Mouse (Mus musculus) erythroblast, embryonic 14.5 days (primary cell): ENCODE data around the gene Slc38a2. TPM values are rescaled to one million over a fixed set of nuclear protein-coding genes. Genes with fewer than 3 reads are reported as not detected.
A peak's percentile ranks its signal among the peaks of the same experiment; 100 is the strongest.

Experiments
- H3K27me3 ChIP-seq: 2 replicates; pipeline ENCODE4 v1.6.1; 2012; ENCODE audit warnings: inconsistent platforms; ENCODE audit not compliant: control insufficient read depth
- H3K36me3 ChIP-seq: 2 replicates; pipeline ENCODE4 v1.6.1; 2012; ENCODE audit warnings: mild to moderate bottlenecking, inconsistent platforms; ENCODE audit not compliant: control insufficient read depth
- H3K4me1 ChIP-seq: 2 replicates; pipeline ENCODE4 v1.6.1; 2012; ENCODE audit warnings: inconsistent platforms; ENCODE audit not compliant: control insufficient read depth
- H3K4me3 ChIP-seq: replicated peaks from 2 replicates; pipeline ENCODE3; 2012; ENCODE audit warnings: moderate library complexity, mild to moderate bottlenecking, inconsistent platforms
- H3K9me3 ChIP-seq: 2 replicates; pipeline ENCODE4 v1.6.1; 2012; ENCODE audit warnings: low read length, inconsistent platforms, mixed read lengths; ENCODE audit not compliant: control insufficient read depth
- GATA1 ChIP-seq: IDR thresholded peaks from 2 replicates; pipeline ENCODE4 v1.6.1; 2012; ENCODE audit warnings: low read length, inconsistent platforms, mixed read lengths
- TAL1 ChIP-seq: IDR thresholded peaks from 3 replicates; pipeline ENCODE4 v1.6.1; 2012; ENCODE audit warnings: low read length, inconsistent platforms, mixed read lengths
- polyA plus RNA-seq: library from polyadenylated mRNA; stranded (reverse); fragments of >175 nt; gene quantifications from 2 replicates; pipeline ENCODE4 v1.2.3, GENCODE M21; 2012

Slc38a2 gene
- polyA plus RNA-seq, 1 experiment, result 0.98 TPM

- Histone ChIP-seq H3K4me1 (peaks cover 13% of the 10 kb centered on the region), H3K36me3 (no peaks in the 10 kb centered on the region), H3K27me3 (peaks cover 11% of the 10 kb centered on the region), H3K4me3 (no peak overlapping the region), H3K9me3 (no peaks in the 10 kb centered on the region)
- TF ChIP-seq TAL1 (no peak), GATA1 (no peak)
Observed at GRCm38 (mm10) chr15:96658275-96658602, 41.3 kb downstream of the Slc38a2 start.

- H3K4me3 ChIP-seq, result no peak overlapping the region
- TF ChIP-seq GATA1, result no peak
- no peak for TF ChIP-seq TAL1
- no peaks in the 10 kb centered on the region for H3K36me3 ChIP-seq
- H3K9me3 ChIP-seq, result no peaks in the 10 kb centered on the region
- H3K4me1 ChIP-seq, result peaks cover 13% of the 10 kb centered on the region
- H3K27me3 ChIP-seq, result peaks cover 11% of the 10 kb centered on the region
Observed at GRCm38 (mm10) chr15:96657576-96658274, 41.8 kb downstream of the Slc38a2 start.

- H3K27me3 ChIP-seq, result peaks cover 7% of the 10 kb centered on the region
- H3K4me3 ChIP-seq, result no peak overlapping the region
- H3K4me1 ChIP-seq, result peaks cover 11% of the 10 kb centered on the region
- H3K36me3 ChIP-seq, result no peaks in the 10 kb centered on the region
- no peaks in the 10 kb centered on the region for H3K9me3 ChIP-seq
- TF ChIP-seq GATA1 (no peak), TAL1 (no peak)
Observed at GRCm38 (mm10) chr15:96655514-96655913, 44.0 kb downstream of the Slc38a2 start.

GRCm38 (mm10) chr15:96654714-96655113 is 44.8 kb downstream of the Slc38a2 start:
- Histone ChIP-seq H3K36me3 (no peaks in the 10 kb centered on the region), H3K4me1 (peaks cover 11% of the 10 kb centered on the region), H3K4me3 (no peak overlapping the region), H3K27me3 (peaks cover 5% of the 10 kb centered on the region), H3K9me3 (no peaks in the 10 kb centered on the region)
- no peak for TF ChIP-seq TAL1
- TF ChIP-seq GATA1, result no peak

GRCm38 (mm10) chr15:96653011-96653410 is 46.5 kb downstream of the Slc38a2 start:
- no peaks in the 10 kb centered on the region for H3K36me3 ChIP-seq
- H3K4me1 ChIP-seq, result peaks cover 11% of the 10 kb centered on the region
- H3K4me3 ChIP-seq, result no peak overlapping the region
- H3K27me3 ChIP-seq, result peaks cover 2% of the 10 kb centered on the region; the same call in 1 of the 2 replicates
- no peaks in the 10 kb centered on the region for H3K9me3 ChIP-seq
- no peak for TF ChIP-seq TAL1
- TF ChIP-seq GATA1, result no peak

GRCm38 (mm10) chr15:96652531-96652930 is 47.0 kb downstream of the Slc38a2 start:
- H3K4me1 ChIP-seq, result peaks cover 13% of the 10 kb centered on the region
- H3K36me3 ChIP-seq, result no peaks in the 10 kb centered on the region
- H3K4me3 ChIP-seq, result no peak overlapping the region
- H3K27me3 ChIP-seq, result peaks cover under 1% of the 10 kb centered on the region; the same call in 1 of the 2 replicates
- TF ChIP-seq TAL1 (no peak), GATA1 (no peak)
- H3K9me3 ChIP-seq, result no peaks in the 10 kb centered on the region

GRCm38 (mm10) chr15:96647376-96647775 is 52.2 kb downstream of the Slc38a2 start:
- H3K27me3 ChIP-seq, result peaks cover 9% of the 10 kb centered on the region
- peaks cover 15% of the 10 kb centered on the region for H3K4me1 ChIP-seq
- H3K36me3 ChIP-seq, result no peaks in the 10 kb centered on the region
- H3K9me3 ChIP-seq, result no peaks in the 10 kb centered on the region
- TF ChIP-seq GATA1, result no peak
- no peak overlapping the region for H3K4me3 ChIP-seq

- H3K27me3 ChIP-seq, result peaks cover 19% of the 10 kb centered on the region
- H3K4me1 ChIP-seq, result peaks cover 55% of the 10 kb centered on the region
- no peak for TF ChIP-seq GATA1
- no peak for TF ChIP-seq TAL1
- H3K9me3 ChIP-seq, result no peaks in the 10 kb centered on the region
- H3K36me3 ChIP-seq, result peaks cover 4% of the 10 kb centered on the region
- peak within 1 kb of the TSS; percentile 81 for H3K4me3 ChIP-seq
Observed at GRCm38 (mm10) chr15:96642436-96643405, 56.8 kb downstream of the Slc38a2 start, which contains the start of gene Slc38a1. TSS of gene Slc38a1 (minus strand) at chr15:96642913.

GRCm38 (mm10) chr15:96641821-96642435 is 57.6 kb downstream of the Slc38a2 start:
- peak overlapping the region; percentile 81 for H3K4me3 ChIP-seq
- TF ChIP-seq GATA1, result no peak
- TF ChIP-seq TAL1, result no peak
- H3K4me1 ChIP-seq, result peaks cover 50% of the 10 kb centered on the region
- peaks cover 6% of the 10 kb centered on the region for H3K36me3 ChIP-seq
- no peaks in the 10 kb centered on the region for H3K9me3 ChIP-seq
- peaks cover 19% of the 10 kb centered on the region for H3K27me3 ChIP-seq
